Mouse (Mus musculus) E14TG2a.4 (cell line): ENCODE results near the gene Pak2.
"Not testable (repeated sequence)": the region's sequence is repeated elsewhere in the genome, so short reads cannot be mapped to it uniquely, and the experiment has no call there.

Experiments
- H3K27me3 ChIP-seq: 2 replicates; pipeline ENCODE4 v1.6.1; 2014; ENCODE audit warnings: low read length, control low read depth; ENCODE audit not compliant: insufficient read depth
- H3K36me3 ChIP-seq: 2 replicates; pipeline ENCODE4 v1.6.1; 2014; ENCODE audit warnings: low read length, control low read depth; ENCODE audit not compliant: insufficient read depth
- H3K4me1 ChIP-seq: replicated peaks from 2 replicates; pipeline ENCODE4 v1.6.1; 2014; ENCODE audit warnings: low read depth, low read length, control low read depth
- H3K4me3 ChIP-seq: replicated peaks from 2 replicates; pipeline ENCODE4 v1.5.1; 2014; ENCODE audit warnings: mild to moderate bottlenecking, low read length
- H3K9me3 ChIP-seq: 2 replicates; pipeline ENCODE4 v1.6.1; 2014; ENCODE audit warnings: low read length, control low read depth
- CTCF ChIP-seq: conservative IDR thresholded peaks from 2 replicates; pipeline ENCODE4 v1.5.1; 2014; ENCODE audit warnings: low read length
- NANOG ChIP-seq: IDR thresholded peaks from 2 replicates; pipeline ENCODE4 v1.6.1; 2014; ENCODE audit warnings: borderline replicate concordance, low read length, mixed read lengths
- POU5F1 ChIP-seq: IDR thresholded peaks from 2 replicates; pipeline ENCODE4 v1.6.1; 2014; ENCODE audit warnings: low read length, borderline replicate concordance

Gene Pak2

GRCm38 (mm10) chr16:32102295-32102694 lies 23.2 kb upstream of the Pak2 start:
- peaks cover 20% of the 10 kb centered on the region; the same call in 1 of the 2 replicates for H3K36me3 ChIP-seq
- H3K4me1 ChIP-seq: peaks cover 43% of the 10 kb centered on the region
- H3K4me3 ChIP-seq: no peak overlapping the region
- H3K27me3 ChIP-seq: no peaks in the 10 kb centered on the region
- TF ChIP-seq POU5F1 (no peak), NANOG (no peak), CTCF (no peak)
- H3K9me3 ChIP-seq: no peaks in the 10 kb centered on the region

GRCm38 (mm10) chr16:32099638-32100150 lies 20.6 kb upstream of the Pak2 start, which contains the start of the genes Pigx and Cep19:
Pigx (minus strand) TSS chr16:32099740.
Cep19 (plus strand) TSS chr16:32099800.
- TF ChIP-seq POU5F1 (no peak), CTCF (no peak), NANOG (no peak)
- no peaks in the 10 kb centered on the region for H3K9me3 ChIP-seq
- H3K36me3 ChIP-seq: peaks cover 12% of the 10 kb centered on the region
- peaks cover 28% of the 10 kb centered on the region for H3K4me1 ChIP-seq
- peak within 1 kb of the TSS; percentile 97 for H3K4me3 ChIP-seq
- no peaks in the 10 kb centered on the region for H3K27me3 ChIP-seq

GRCm38 (mm10) chr16:32098897-32099637 lies 19.9 kb upstream of the Pak2 start:
- Histone ChIP-seq H3K4me3 (peak overlapping the region; percentile 97), H3K36me3 (peaks cover 13% of the 10 kb centered on the region), H3K27me3 (no peaks in the 10 kb centered on the region), H3K9me3 (no peaks in the 10 kb centered on the region), H3K4me1 (peaks cover 27% of the 10 kb centered on the region)
- no peak for TF ChIP-seq NANOG
- TF ChIP-seq POU5F1: no peak
- no peak for TF ChIP-seq CTCF

DNA sequence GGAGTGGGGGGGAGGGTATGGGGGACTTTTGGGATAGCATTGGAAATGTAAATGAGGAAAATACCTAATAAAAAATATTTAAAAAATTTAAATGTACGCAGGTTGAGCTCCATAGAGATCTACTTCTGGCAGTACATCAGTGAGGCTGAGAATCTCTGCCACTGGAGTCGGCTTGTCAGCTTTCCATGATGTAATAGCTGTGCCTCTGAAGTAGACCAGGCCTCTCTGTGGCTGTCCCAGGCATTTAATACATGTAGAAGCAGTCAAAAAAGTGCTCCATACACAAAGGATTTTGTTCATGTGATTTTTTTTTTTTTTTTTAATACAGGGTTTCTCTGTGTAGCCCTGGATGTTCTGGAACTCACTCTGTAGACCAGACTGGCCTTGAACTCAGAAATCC lies 18.6 kb upstream of the Pak2 start:
- not testable (repeated sequence) for H3K36me3 ChIP-seq, H3K9me3 ChIP-seq, H3K27me3 ChIP-seq, H3K4me3 ChIP-seq
- H3K4me1 ChIP-seq: peaks cover 27% of the 10 kb centered on the region

DNA sequence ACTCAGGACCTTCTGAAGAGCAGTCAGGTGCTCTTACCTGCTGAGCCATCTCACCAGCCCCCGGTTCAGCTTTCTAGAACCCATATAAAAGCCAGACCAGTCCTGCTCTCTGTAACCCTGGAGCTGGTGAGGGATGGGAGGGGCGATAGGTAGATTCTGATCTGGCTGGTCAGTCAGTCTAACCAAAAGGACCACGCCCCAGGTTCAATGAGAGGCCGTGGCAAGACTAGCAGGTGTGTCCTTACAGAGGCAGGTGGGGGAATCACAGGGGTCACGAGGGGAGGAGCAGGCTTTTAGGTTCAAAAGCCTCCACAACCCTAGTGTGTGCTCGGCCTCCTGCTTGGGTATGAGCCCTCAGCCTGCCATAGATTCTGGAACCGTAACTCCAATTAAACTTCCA lies 12.3 kb upstream of the Pak2 start:
- Histone ChIP-seq H3K9me3 (no peaks in the 10 kb centered on the region), H3K4me1 (peaks cover 32% of the 10 kb centered on the region), H3K27me3 (no peaks in the 10 kb centered on the region), H3K36me3 (peaks cover 48% of the 10 kb centered on the region), H3K4me3 (no peak overlapping the region)
- TF ChIP-seq CTCF (no peak), NANOG (no peak)

DNA sequence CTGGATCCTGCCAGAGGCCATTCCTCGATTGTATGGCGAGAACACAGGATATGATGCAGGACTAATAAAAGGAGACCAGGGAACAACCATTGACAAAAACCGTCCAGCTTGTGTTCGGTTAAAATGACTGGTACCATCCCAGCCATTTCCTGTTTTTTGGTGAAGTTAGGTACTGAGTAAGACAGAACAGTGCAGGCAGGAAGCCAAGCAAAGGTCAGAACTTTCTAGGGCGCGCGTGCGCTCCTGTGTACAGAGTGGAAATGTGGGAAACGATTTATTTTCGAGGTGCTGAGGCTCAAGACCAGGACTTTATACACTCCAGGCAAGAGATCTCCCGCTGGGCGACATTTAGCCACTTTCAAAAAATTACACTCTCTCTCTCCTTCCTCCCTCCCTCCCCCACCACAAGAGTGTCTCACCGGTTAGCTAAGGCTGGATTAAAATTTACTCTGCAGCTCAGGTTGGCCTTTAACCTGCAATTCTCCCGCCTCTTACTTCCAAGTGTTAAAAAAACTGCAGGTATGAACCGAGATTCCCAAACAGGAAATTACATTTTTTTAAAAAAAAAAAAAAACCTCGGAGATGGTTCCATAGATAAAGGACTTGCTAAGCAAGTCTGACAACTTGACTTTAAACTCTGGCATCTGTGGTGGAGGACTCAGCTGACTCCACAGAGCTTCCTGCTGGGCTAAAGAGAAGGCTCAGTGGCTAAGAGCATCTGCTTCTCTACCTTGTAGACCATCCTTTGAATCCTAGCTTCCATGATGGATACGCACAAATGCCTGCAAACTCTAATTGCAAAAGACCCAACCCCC lies 8.7 kb upstream of the Pak2 start:
- peaks cover 71% of the 10 kb centered on the region for H3K36me3 ChIP-seq
- no peaks in the 10 kb centered on the region for H3K9me3 ChIP-seq
- H3K27me3 ChIP-seq: no peaks in the 10 kb centered on the region
- peaks cover 37% of the 10 kb centered on the region for H3K4me1 ChIP-seq
- H3K4me3 ChIP-seq: peak overlapping the region; percentile 29; the same call in 1 of the 2 replicates
- no peak for TF ChIP-seq NANOG
- TF ChIP-seq POU5F1: no peak
- TF ChIP-seq CTCF: no peak

DNA sequence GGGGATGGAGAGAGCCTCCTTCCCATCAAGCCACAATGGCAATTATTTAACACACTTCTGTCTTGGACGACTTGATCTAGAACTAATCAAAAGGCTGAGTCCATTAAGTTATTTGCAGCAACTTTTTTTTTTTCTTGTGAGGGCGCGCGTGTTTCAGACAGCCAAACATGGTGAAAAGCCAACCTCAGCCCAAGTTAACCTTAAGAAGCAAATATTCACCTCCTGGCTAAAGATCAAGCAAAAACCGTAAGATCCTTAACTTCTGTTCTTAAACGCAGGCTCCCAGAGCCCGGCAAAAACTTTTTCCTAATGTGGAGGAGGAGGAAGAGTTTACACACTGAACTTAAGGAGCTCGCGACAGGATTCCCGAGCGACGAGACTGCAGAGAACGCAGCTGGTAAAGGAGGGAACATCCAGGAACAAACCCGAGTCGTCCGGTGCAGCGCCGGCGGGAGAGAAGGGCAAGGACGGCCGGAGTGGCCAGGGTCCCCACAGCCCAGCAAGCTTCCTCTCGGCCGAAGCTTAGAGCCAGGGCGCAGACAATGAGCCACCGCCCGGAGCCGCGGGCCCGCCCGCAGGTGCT lies 643 bp downstream of the Pak2 start:
- H3K4me3 ChIP-seq: peak overlapping the region; percentile 90

More for the DNA sequence above, 643 bp downstream of the Pak2 start:
- H3K36me3 ChIP-seq: peaks cover 9% of the 10 kb centered on the region
- H3K9me3 ChIP-seq: no peaks in the 10 kb centered on the region
- H3K27me3 ChIP-seq: no peaks in the 10 kb centered on the region
- TF ChIP-seq NANOG: no peak
- no peak for TF ChIP-seq POU5F1
- no peak for TF ChIP-seq CTCF
- H3K4me1 ChIP-seq: peaks cover 34% of the 10 kb centered on the region
